Mouse (Mus musculus): ENCODE data around the gene Nxn.

Gene Nxn

GRCm38 (mm10) chr11:76337764-76338163, 61.2 kb downstream of the Nxn start:
- in situ Hi-C loops (cut with MboI; ENCODE audit: low sequenced_read_pairs) = no loop called here

DNA sequence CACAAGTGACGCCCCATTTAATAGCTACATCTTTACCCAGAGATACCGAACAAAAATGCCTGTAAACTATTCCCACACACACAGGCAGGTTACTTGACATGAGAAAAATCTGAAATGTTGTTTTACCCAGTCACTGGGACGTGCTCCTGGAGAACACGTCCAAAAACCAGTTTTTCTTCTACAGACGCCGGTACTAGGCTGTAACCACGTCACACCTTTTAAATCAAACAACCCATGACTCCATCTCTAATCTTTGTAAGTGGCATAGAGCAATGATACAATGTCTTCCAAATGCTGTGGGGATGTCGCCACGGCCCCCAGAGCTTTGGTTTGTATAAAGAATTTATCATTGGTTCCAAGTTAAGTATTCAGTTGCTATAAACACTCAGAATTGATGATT, 61.7 kb downstream of the Nxn start:
- in situ Hi-C loops (cut with MboI; ENCODE audit: low sequenced_read_pairs) = no loop called here

- in situ Hi-C loops (cut with MboI; ENCODE audit: low sequenced_read_pairs) = no loop called here
Measured at GRCm38 (mm10) chr11:76336224-76336623, 62.7 kb downstream of the Nxn start.

- in situ Hi-C loops (cut with MboI; ENCODE audit: low sequenced_read_pairs) = no loop called here
Measured at GRCm38 (mm10) chr11:76334966-76335365, 64.0 kb downstream of the Nxn start.

DNA sequence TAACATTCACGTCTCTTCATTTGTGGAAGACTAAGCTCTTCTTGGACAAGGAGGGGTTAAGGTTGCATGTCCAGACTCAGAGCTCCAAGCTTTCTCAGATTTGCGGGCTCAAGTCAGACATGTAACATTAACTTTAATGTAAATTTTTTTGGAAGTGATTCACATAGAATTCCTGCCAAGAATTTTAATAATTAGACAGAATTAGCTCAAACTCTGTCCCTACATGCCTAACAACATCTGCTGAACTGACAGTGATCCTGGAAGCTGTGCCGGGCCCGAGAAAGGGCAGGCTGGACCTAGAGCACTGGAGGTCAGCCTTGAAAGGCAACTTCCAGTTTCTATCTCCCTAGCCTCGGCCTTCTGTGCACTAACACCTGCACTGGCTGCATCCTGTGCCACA, 66.7 kb downstream of the Nxn start:
- in situ Hi-C loops (cut with MboI; ENCODE audit: low sequenced_read_pairs) = no loop called here

- in situ Hi-C loops (cut with MboI; ENCODE audit: low sequenced_read_pairs) = no loop called here
Measured at GRCm38 (mm10) chr11:76328522-76329290, 70.2 kb downstream of the Nxn start.

DNA sequence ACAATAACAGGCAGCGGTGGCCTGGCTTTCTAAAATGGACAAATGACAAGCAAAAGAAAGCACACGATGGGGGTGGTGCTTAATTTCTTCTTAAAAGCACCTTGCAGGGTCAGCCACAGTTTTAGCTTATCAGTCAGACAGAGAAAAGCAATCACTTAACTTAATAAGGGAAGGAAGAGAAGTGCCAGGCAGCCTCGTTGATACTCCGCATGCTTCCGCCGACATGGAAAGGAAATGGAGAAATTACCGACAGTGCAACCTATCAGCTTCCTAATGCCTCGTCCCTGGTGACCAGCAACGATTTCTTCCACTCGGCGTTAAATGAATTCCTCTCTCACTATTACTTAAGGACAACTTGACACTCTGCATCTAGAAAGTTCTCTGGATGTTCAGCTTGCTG, 70.9 kb downstream of the Nxn start:
- in situ Hi-C loops (cut with MboI; ENCODE audit: low sequenced_read_pairs) = no loop called here

GRCm38 (mm10) chr11:76326672-76327071, 72.3 kb downstream of the Nxn start:
- in situ Hi-C loops (cut with MboI; ENCODE audit: low sequenced_read_pairs) = no loop called here

DNA sequence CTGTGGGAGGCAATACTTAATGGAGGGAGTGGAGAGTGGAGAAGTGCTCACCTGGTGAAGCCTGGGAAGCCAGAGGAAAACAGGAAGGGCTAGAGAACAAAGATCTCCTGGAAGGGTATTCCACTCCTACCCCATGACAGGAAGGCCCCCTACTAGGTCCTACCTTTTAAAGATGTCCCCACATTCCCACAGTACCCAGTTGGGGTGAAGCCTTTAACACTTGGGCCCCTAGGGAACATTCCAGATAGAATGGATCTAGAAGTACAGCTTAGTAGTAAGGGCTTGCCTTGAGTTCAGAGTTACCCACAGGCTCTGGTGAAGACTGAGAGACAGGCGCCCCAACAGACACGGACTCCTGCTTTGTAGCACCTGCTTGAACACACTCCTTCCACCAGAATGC, 72.9 kb downstream of the Nxn start:
- in situ Hi-C loops (cut with MboI; ENCODE audit: low sequenced_read_pairs) = no loop called here

- in situ Hi-C loops (cut with MboI; ENCODE audit: low sequenced_read_pairs) = no loop called here
Measured at GRCm38 (mm10) chr11:76324801-76325200, 74.1 kb downstream of the Nxn start.

DNA sequence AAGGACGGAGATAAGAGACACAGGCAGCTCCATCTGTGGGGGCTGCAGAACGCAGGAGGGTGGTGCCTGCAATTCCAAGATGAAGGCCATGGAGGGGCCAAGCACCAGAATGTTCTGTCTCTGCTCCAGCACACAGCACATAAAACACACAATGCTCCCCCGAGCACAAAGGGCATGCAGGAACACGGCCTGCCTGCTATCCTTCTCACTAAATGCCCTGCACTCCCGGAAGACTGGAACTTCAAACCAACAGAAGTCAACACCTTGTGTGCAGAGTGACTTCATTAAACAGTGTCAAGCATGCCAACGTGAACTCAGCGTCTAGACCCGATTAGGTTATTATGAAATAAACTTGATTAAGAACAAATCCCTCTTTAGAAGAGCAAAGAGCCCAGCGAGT, 74.7 kb downstream of the Nxn start:
- in situ Hi-C loops (cut with MboI; ENCODE audit: low sequenced_read_pairs) = no loop called here

DNA sequence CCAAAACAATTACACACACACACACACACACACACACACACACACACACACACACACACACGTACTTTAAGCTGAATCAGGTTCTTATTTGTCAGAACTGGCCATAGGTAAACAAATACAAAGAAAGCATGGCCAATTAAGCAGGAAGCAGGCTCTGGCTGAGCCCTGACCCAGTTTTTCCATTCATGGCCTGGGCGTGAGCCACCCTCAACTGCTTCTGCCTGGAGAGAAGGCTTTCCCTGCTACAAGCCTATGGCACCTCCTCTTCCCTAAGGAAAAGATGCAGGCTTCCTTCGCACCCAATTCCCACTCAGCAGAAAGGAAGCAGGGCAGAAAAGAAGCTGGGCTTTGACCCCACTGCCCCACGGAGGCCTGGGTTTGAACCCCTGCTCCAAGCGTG, 76.0 kb downstream of the Nxn start:
- in situ Hi-C loops (cut with MboI; ENCODE audit: low sequenced_read_pairs) = no loop called here

GRCm38 (mm10) chr11:76322081-76322480, 76.9 kb downstream of the Nxn start:
- in situ Hi-C loops (cut with MboI; ENCODE audit: low sequenced_read_pairs) = no loop called here

DNA sequence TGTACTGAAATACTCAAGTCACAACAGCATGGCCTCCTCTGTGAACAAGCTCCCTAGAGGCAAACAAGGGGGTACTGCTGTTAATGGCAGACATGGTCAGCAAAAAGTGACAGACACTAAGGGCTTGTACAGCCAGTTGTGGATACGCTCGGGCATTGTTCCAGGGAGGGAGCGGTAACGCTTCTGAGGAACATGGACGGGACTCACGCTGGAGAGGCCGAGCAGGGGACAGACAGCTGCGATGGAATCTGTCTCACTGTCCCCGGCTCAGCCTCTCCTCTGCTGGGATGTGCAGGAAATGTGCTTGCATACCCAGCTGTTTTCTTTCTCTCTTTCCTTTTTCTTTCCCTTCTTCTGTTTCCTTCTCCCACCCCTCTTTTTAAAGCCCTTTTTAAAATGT, 78.5 kb downstream of the Nxn start:
- in situ Hi-C loops (cut with MboI; ENCODE audit: low sequenced_read_pairs) = no loop called here

- in situ Hi-C loops (cut with MboI; ENCODE audit: low sequenced_read_pairs) = no loop called here
Measured at GRCm38 (mm10) chr11:76319714-76320435, 79.1 kb downstream of the Nxn start.

GRCm38 (mm10) chr11:76317904-76318303, 81.0 kb downstream of the Nxn start:
- in situ Hi-C loops (cut with MboI; ENCODE audit: low sequenced_read_pairs) = no loop called here

- in situ Hi-C loops (cut with MboI; ENCODE audit: low sequenced_read_pairs) = no loop called here
Measured at GRCm38 (mm10) chr11:76315785-76316444, 83.0 kb downstream of the Nxn start.

GRCm38 (mm10) chr11:76314741-76315140, 84.2 kb downstream of the Nxn start:
- in situ Hi-C loops (cut with MboI; ENCODE audit: low sequenced_read_pairs) = no loop called here

DNA sequence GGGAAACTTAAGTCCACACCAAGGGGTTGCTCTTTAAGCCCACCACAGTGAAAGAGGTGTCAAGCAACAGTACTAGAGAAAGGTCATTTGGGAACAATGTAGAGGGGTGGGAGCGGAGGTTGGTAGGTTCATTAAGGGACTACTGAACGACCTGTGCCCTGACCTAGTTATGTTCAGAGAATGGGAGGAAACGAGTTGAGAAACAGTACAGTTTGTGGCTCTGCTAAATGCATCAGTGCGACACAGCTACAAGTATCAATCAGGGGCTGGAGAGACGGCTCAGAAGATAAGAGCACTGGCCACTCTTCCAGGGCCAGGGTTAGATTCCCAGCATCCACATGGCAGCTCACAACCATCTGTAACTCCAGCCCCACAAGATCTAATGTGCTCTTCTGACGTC, 84.8 kb downstream of the Nxn start:
- in situ Hi-C loops (cut with MboI; ENCODE audit: low sequenced_read_pairs) = no loop called here

GRCm38 (mm10) chr11:76312805-76313204, 86.1 kb downstream of the Nxn start:
- in situ Hi-C loops (cut with MboI; ENCODE audit: low sequenced_read_pairs) = no loop called here

GRCm38 (mm10) chr11:76311224-76312000, 87.5 kb downstream of the Nxn start:
- in situ Hi-C loops (cut with MboI; ENCODE audit: low sequenced_read_pairs) = no loop called here

Measured in CH12F3 (cell line).